Mouse (Mus musculus): ENCODE data around the gene Palm2. TPM values are rescaled to one million over a fixed set of nuclear protein-coding genes. Genes with fewer than 3 reads are reported as not detected.
A peak's percentile ranks its signal among the peaks of the same experiment; 100 is the strongest.

Gene Palm2
- polyA plus RNA-seq, 2 experiments, result 0.03 to 0.06 TPM

GRCm38 (mm10) chr4:57606258-57606657 lies 172.2 kb downstream of the Palm2 start:
- Histone ChIP-seq H3K4me3 (ENCODE audit: insufficient read depth in 1 of 2, low read depth in 2 of 2, low read length in 2 of 2) (no peak overlapping the region), H3K27ac (no peak overlapping the region), H3K27me3 (ENCODE audit: control insufficient read depth, insufficient read depth, low read length) (no peaks in the 10 kb centered on the region), H3K4me1 (replicated peaks; ENCODE audit: control insufficient read depth in 2 of 2, insufficient read depth in 2 of 2, low read length in 1 of 2) (no peaks in the 10 kb centered on the region), H3K4me2 (ENCODE audit: low read depth) (no peak overlapping the region), H3K9me3 (ENCODE audit: control insufficient read depth, low read length) (no peaks in the 10 kb centered on the region), H3K36me3 (replicated peaks; ENCODE audit: control insufficient read depth, insufficient read depth, low read depth) (no peaks in the 10 kb centered on the region), H3K9ac (replicated peaks) (no peak overlapping the region)
- no peak for ATAC-seq (ENCODE audit: insufficient read depth)
- 63% methylated on average over 3 of the region's 3 CpGs for WGBS (ENCODE audit: insufficient replicate concordance)
- TF ChIP-seq CTCF (IDR thresholded peaks at IDR 0.05; ENCODE audit: low read depth), result no peak
- no peak for TF ChIP-seq EP300 (IDR thresholded peaks at IDR 0.05; ENCODE audit: low read depth)
- no peak for DNase-seq (ENCODE audit: low read depth in 3 of 3, low spot score in 3 of 3)

- Histone ChIP-seq H3K9ac (replicated peaks) (no peak overlapping the region), H3K36me3 (replicated peaks; ENCODE audit: control insufficient read depth, insufficient read depth, low read depth) (no peaks in the 10 kb centered on the region), H3K4me2 (ENCODE audit: low read depth) (no peak overlapping the region), H3K4me3 (ENCODE audit: insufficient read depth in 1 of 2, low read depth in 2 of 2, low read length in 2 of 2) (no peak overlapping the region), H3K4me1 (replicated peaks; ENCODE audit: control insufficient read depth in 2 of 2, insufficient read depth in 2 of 2, low read length in 1 of 2) (no peaks in the 10 kb centered on the region), H3K27ac (no peak overlapping the region), H3K27me3 (ENCODE audit: control insufficient read depth, insufficient read depth, low read length) (no peaks in the 10 kb centered on the region), H3K9me3 (ENCODE audit: control insufficient read depth, low read length) (no peaks in the 10 kb centered on the region)
- DNase-seq (ENCODE audit: low read depth in 3 of 3, low spot score in 3 of 3) (peak; percentile 10 to 20 (median 20)), ATAC-seq (ENCODE audit: insufficient read depth) (no peak)
- 49% methylated on average over 22 of the region's 22 CpGs for WGBS (ENCODE audit: insufficient replicate concordance)
- no peak for TF ChIP-seq EP300 (IDR thresholded peaks at IDR 0.05; ENCODE audit: low read depth)
- TF ChIP-seq CTCF (IDR thresholded peaks at IDR 0.05; ENCODE audit: low read depth), result peak; percentile 65
These were observed 173.3 kb downstream of the Palm2 start for GRCm38 (mm10) chr4:57607247-57607942.

GRCm38 (mm10) chr4:57611303-57612077 lies 177.4 kb downstream of the Palm2 start:
- DNase-seq (ENCODE audit: low read depth in 3 of 3, low spot score in 3 of 3) (no peak), ATAC-seq (ENCODE audit: insufficient read depth) (no peak)
- Histone ChIP-seq H3K36me3 (replicated peaks; ENCODE audit: control insufficient read depth, insufficient read depth, low read depth) (no peaks in the 10 kb centered on the region), H3K9me3 (ENCODE audit: control insufficient read depth, low read length) (no peaks in the 10 kb centered on the region), H3K27me3 (ENCODE audit: control insufficient read depth, insufficient read depth, low read length) (no peaks in the 10 kb centered on the region), H3K27ac (no peak overlapping the region), H3K4me3 (ENCODE audit: insufficient read depth in 1 of 2, low read depth in 2 of 2, low read length in 2 of 2) (no peak overlapping the region), H3K9ac (replicated peaks) (no peak overlapping the region), H3K4me2 (ENCODE audit: low read depth) (no peak overlapping the region), H3K4me1 (replicated peaks; ENCODE audit: control insufficient read depth in 2 of 2, insufficient read depth in 2 of 2, low read length in 1 of 2) (no peaks in the 10 kb centered on the region)
- 56% methylated on average over 17 of the region's 17 CpGs for WGBS (ENCODE audit: insufficient replicate concordance)
- TF ChIP-seq EP300 (IDR thresholded peaks at IDR 0.05; ENCODE audit: low read depth), result no peak
- TF ChIP-seq CTCF (IDR thresholded peaks at IDR 0.05; ENCODE audit: low read depth), result no peak

GRCm38 (mm10) chr4:57612716-57613115 lies 178.7 kb downstream of the Palm2 start:
- H3K27me3 ChIP-seq (ENCODE audit: control insufficient read depth, insufficient read depth, low read length), result no peaks in the 10 kb centered on the region
- H3K4me3 ChIP-seq (ENCODE audit: insufficient read depth in 1 of 2, low read depth in 2 of 2, low read length in 2 of 2), result no peak overlapping the region
- 53% methylated on average over 5 of the region's 5 CpGs for WGBS (ENCODE audit: insufficient replicate concordance)
- no peak overlapping the region for H3K27ac ChIP-seq
- H3K36me3 ChIP-seq (replicated peaks; ENCODE audit: control insufficient read depth, insufficient read depth, low read depth), result no peaks in the 10 kb centered on the region
- no peaks in the 10 kb centered on the region for H3K4me1 ChIP-seq (replicated peaks; ENCODE audit: control insufficient read depth in 2 of 2, insufficient read depth in 2 of 2, low read length in 1 of 2)
- no peak overlapping the region for H3K9ac ChIP-seq (replicated peaks)
- no peaks in the 10 kb centered on the region for H3K9me3 ChIP-seq (ENCODE audit: control insufficient read depth, low read length)
- TF ChIP-seq EP300 (IDR thresholded peaks at IDR 0.05; ENCODE audit: low read depth), result no peak
- TF ChIP-seq CTCF (IDR thresholded peaks at IDR 0.05; ENCODE audit: low read depth), result no peak
- no peak for DNase-seq (ENCODE audit: low read depth in 3 of 3, low spot score in 3 of 3)
- ATAC-seq (ENCODE audit: insufficient read depth), result no peak
- no peak overlapping the region for H3K4me2 ChIP-seq (ENCODE audit: low read depth)

GRCm38 (mm10) chr4:57614686-57615085 lies 180.6 kb downstream of the Palm2 start:
- ATAC-seq (ENCODE audit: insufficient read depth) (no peak), DNase-seq (ENCODE audit: low read depth in 3 of 3, low spot score in 3 of 3) (no peak)
- Histone ChIP-seq H3K9me3 (ENCODE audit: control insufficient read depth, low read length) (no peaks in the 10 kb centered on the region), H3K9ac (replicated peaks) (no peak overlapping the region), H3K27me3 (ENCODE audit: control insufficient read depth, insufficient read depth, low read length) (no peaks in the 10 kb centered on the region), H3K4me1 (replicated peaks; ENCODE audit: control insufficient read depth in 2 of 2, insufficient read depth in 2 of 2, low read length in 1 of 2) (no peaks in the 10 kb centered on the region), H3K4me2 (ENCODE audit: low read depth) (no peak overlapping the region), H3K36me3 (replicated peaks; ENCODE audit: control insufficient read depth, insufficient read depth, low read depth) (no peaks in the 10 kb centered on the region), H3K4me3 (ENCODE audit: insufficient read depth in 1 of 2, low read depth in 2 of 2, low read length in 2 of 2) (no peak overlapping the region), H3K27ac (no peak overlapping the region)
- 62% methylated on average over 4 of the region's 4 CpGs for WGBS (ENCODE audit: insufficient replicate concordance)
- TF ChIP-seq EP300 (IDR thresholded peaks at IDR 0.05; ENCODE audit: low read depth), result no peak
- TF ChIP-seq CTCF (IDR thresholded peaks at IDR 0.05; ENCODE audit: low read depth), result no peak

All from liver, embryonic 14.5 days (tissue).